Mouse (Mus musculus) ES-Bruce4 (cell line): ENCODE data around the gene Apold1.

Experiments
- CTCF ChIP-seq: IDR thresholded peaks from one replicate; pipeline ENCODE4 v1.8.1; 2011; ENCODE audit warnings: low read depth, low read length
- EP300 ChIP-seq: IDR thresholded peaks from 2 replicates; pipeline ENCODE4 v1.6.1; 2011; ENCODE audit warnings: low read depth, low read length; ENCODE audit not compliant: insufficient read depth

DNA sequence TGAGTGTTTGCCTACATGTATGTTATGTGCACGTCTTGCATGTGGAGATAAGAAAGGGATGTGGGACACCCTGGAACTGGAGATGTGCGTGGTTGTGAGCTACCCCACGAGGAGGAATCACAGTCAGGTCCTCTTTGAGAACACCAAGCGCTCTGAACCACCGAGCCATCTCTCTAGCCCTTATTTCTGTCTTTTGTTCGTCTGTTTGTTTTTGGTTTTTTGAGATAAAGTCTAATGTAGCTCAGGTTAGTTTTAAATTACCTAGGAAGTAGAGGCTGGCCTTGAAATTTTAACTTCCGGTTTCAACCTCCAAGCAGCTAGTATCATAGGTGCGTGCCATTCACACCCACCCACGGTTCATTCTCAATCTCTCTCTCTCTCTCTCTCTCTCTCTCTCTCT lies 34.7 kb upstream of the Apold1 start:
- TF ChIP-seq CTCF (no peak), EP300 (no peak)
